Mouse (Mus musculus): ENCODE results near the gene Zfp457.
"Not testable (repeated sequence)": the region's sequence is repeated elsewhere in the genome, so short reads cannot be mapped to it uniquely, and the experiment has no call there.

The Zfp457 gene

DNA sequence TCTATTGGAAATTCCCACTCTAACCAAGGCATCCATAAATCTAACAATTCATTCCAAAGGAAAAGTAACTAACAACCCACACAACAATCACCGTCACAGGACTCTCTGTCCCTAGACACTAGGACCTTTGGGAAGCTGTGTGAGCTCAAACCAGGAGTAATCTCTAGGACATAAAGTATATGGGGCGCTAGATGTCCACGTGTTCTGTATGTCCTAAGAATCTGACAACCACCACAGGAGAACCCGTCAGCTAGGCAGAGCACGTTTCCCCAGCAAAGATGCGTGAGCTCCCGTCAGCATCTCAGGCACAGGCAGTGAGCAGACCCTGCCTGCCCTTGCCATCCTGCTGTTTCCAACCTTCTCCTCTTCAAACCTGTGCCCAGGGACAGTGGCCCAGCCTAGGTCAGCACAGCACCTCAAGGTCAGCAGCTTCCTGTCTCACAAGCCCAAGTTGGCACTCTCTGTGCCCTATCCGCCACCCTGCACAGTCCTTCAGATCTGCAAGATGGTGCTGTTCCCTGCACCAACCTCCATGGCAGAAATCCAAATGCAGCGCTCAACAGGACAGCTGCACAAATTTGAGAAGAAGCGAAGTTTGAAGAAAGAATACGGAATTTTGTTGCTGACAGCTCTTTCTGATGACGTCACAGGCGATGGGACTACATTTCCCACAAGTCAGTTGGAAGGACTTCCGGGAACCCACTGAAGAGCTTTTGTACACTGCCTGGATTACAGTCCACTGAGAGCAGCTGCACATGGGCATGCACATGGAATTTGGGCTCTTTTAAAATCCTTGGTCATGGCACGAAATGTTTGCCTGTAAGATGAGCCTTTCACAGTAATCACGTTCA is at the start of gene Zfp457:
Zfp457 (minus strand) TSS at position 664 of the 851 bp plus-strand sequence.
- DNase-seq (ENCODE audit: low spot score in 2 of 2) = peak; percentile 86 to 95

DNA sequence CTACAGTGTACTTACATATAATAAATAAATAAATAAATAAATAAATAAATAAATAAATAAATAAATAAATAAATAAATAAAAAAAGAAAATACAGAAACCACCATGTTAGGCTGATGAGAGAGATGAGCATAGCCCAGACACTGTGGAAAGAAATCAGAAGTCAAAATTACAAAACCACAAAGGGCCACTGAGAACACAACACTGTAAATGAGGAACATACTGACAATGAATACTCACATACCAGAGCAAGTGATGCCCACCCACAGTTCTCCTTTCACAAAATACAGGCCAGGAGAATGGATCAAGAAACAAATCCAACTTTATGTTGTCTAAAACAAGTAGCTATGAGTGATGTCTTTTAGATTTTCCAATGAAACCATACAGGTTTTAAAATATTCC is 45.6 kb upstream of the Zfp457 start:
- no peak for DNase-seq (ENCODE audit: low spot score in 2 of 2)

DNA sequence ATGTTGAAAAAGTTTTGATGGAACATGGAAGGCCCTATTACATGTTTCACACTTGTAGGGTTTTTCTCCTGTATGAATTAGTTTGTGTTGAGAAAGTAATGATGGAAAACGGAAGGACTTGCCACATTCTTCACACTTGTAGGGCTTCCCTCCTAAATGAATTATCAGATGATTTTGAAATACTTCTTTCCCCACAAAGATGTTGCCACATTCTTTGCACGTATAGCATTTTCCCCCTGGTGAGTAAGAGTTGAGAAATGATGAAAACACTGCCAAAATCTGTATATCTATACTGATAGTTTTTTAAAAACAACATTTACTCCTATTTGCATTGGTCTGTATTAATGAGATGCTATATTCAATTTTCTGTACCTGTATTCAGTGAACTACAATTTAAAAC is 37.1 kb upstream of the Zfp457 start:
- no peak for DNase-seq (ENCODE audit: low spot score in 2 of 2)

DNA sequence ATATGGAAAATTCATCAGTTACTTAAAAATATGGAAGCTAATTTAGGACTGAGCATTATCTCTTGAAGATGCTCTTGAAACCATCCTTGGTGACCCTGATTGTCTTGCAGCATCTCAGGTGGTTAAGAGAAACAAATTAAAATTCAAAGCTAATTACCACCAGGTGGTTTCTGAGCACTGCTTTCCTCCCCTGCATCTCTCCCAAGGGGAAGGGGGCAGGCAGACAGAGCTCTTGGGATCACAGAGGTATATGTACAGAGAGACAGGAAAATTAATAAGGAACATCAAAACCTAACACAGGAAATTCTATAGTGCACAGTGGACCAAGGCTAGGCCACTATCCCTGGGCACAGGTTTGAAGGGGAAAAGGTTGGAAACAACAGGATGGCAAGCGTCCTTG is 26.6 kb upstream of the Zfp457 start:
- no peak for DNase-seq (ENCODE audit: low spot score in 2 of 2)

DNA sequence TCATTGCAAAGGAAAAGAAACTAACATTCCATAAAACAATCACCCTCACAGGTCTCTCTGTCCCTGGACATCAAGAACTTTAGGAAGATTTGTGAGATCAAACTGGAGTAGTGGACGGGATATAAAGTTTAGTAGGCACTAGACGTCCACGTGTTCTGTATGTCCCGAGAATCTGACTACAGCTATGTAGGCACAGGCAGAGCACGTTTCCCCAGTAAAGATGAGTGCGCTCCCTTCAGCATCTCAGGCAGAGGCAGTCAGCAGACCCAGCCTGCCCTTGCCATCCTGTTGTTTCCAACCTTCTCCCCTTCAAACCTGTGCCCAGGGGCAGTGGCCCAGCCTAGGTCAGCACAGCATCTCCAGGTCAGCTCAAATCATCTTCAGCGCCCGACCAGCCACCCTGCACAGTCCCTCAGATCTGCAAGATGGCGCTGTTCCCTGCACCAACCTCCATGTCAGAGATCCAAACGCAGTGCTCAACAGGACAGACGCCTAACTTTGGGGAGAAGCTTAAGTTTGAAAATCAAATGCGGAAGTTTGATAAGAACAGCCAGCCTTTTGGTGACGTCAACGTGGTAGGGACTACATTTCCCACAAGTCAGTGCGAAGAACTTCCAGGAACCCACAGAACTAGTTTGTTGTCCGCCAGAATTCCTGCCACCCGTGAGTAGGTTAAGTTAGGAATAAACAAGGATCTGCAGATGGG is 25.9 kb upstream of the Zfp457 start, which contains the start of gene Zfp595:
Zfp595 (minus strand) TSS at position 552 of the 706 bp plus-strand sequence.
- DNase-seq (ENCODE audit: low spot score in 2 of 2) = peak; percentile 76 to 85

DNA sequence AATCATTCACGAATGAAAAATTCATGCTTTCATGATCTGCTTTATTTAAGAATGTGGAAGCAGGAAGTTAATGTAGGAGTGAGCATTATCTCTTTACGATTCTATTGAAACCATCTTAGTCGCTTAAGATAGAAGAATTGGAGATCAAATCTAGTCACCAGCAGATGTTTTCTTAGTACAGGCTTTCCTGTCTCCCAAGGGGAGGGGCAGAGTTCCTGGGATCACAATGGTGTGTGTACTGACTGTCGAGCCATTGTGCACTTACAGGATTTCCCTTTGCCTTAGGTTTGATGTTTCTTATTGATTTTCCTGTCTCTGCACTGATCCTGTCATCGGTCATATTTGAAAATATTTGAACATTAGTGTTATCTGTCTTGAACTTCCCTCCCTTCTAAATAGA is 433 bp upstream of the Zfp457 start:
- no peak for DNase-seq (ENCODE audit: low spot score in 2 of 2)

DNA sequence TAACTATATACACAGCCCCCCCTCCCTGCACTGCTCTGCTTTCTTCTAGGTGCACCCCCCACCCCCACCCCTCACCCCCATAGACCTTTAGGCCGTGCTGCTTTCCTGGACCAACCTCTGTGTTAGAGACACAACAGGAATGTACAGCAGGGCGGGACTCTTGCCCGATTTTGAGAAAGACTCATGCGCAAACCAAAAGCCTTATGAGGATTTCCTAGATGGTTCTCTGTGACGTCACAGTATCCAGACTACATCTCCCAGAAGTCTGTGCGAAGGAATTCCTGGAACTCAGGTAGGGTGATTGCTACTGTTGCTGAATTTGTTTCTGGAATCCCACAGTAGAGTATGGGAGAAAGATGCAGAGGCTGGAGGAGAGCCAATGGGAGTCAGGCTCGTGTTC is 28.0 kb downstream of the Zfp457 start, which contains the start of gene Zfp458:
Zfp458 (minus strand) TSS at position 153 of the 400 bp plus-strand sequence.
- DNase-seq (ENCODE audit: low spot score in 2 of 2) = peak; percentile 2 to 10

DNA sequence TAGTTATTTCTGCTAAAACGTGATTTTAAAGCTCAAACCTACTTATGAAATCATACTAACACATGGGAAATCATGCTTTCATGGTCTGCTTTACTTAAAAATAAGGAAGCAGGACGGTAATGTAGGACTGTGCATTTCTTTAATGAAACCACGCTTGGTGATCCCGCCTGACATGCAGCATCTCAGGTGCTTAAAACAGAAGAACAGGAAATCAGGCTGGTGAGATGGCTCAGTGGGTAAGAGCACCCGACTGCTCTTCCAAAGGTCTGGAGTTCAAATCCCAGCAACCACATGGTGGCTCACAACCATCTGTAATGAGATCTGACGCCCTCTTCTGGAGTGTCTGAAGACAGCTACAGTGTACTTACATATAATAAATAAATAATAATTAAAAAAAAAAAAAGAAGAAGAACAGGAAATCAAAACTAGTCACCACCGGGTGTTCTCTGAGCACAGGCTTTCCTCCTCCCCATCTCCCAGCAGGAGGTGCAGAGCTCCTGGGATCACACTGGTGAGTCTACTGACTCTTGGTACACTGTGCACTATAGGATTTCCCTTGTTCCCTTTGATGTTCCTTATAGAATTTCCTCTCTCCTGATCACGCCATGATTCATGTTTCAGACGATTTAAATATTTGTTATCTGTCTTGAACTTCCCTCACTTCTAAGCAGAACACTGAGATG is 36.8 kb downstream of the Zfp457 start:
- DNase-seq (ENCODE audit: low spot score in 2 of 2) = not testable (repeated sequence)

DNA sequence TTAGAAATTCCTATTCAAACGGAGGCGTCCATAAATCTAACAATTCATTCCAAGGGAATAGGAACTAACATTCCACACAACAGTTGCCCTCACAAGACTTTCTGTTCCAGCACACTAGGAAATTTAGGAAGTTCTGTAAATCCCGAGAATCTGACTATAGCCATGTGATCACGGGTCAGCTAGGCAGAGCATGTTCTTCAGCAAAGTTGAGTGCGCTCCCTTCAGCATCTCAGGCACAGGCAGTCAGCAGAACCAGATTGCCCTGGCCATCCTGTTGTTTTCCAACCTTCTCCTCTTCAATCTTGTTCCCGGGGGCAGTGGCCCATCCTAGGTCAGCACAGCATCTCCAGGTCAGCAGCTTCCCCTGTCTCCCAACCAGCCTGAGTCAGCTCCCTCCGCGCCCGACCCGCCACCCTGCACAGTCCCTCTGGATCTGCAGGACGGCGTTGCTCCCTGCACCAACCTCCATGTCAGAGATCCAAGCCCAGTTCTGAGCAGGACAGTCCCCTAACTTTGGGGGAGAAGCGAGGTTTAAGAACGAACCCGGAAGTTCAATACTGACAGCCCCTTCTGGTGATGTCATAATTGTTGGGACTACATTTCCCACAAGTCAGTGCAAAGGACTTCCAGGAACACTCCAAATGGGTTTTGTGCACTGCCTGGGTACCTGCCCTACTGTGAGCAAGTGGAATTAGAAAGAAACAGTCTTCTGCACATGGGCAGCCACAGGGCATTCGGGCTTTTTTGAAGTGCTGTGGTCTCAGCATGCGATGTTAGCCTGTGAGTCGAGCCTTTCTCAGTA is 37.5 kb downstream of the Zfp457 start:
- DNase-seq (ENCODE audit: low spot score in 2 of 2) = peak; percentile 72 to 85

Data from right cerebral cortex, postnatal 36 days (tissue).